Mouse (Mus musculus): ENCODE results near the gene Pdzd8.
A peak's percentile ranks its signal among the peaks of the same experiment; 100 is the strongest.

The Pdzd8 gene

GRCm38 (mm10) chr19:59352760-59353159, 7.2 kb upstream of the Pdzd8 start:
- DNase-seq (ENCODE audit: low spot score) = no peak

DNA sequence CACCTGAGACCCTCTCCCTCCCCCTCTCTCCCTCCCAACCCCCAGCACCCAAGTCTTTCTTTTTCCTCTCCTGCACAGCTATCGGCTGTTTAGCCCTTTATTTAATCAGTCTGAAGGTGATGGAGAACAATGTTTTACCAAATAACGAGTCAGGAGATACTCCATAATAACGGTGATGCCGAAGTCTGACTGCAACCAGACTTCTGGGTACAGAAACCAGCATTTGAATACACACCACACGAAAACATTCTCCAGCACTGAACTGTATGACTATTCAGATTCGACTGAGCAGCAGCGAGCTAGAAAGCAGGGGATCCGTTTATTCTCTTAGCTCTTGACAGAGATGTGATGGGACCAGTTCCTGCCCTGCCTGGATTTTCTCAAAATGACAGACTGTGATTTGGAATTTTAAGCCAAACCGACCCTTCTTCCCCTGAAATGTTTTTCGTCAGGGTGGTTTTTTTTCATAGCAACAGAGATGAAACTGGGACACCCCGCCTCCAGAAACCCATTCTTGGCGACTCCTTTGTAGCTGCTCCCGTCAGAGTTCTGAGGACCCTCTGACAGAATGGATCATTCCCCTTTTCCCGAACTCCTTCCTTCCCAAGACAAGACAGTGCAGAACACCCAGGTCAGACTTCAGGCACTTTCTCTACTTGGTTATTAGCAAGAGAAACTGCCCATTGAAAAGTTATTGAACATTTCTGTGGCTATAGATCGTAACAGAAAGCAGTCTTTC, 5.7 kb upstream of the Pdzd8 start:
- DNase-seq (ENCODE audit: low spot score) = no peak

DNA sequence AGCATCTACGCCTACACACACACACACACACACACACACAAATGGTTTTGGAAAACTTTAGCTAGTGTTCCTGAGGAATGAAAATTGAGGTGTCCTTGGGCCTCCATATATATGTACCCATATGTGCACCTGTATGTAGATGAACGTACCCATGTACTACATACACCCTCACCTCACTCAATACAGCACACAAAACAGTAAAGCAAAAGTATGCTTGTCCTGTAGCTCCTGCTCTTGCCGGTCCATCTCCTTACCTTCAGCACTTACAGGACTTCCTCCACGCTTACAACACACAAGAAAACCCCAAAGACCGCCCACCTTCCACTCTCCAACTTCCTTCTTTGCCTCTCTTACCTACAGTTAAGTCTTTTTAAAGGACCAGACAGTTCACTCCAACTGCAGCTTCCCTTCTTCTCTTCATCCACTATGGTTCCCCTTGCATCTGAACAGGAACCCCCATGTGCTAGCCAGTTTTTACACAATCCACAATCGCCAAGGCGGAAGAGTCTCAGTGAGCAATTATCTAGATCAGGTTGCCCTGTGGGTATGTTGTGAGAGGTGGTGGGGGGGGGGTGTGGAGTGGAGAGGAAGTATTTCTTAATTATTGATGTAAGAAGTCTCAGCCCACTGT, 4.8 kb upstream of the Pdzd8 start:
- no peak for DNase-seq (ENCODE audit: low spot score)

GRCm38 (mm10) chr19:59349329-59349960, 3.9 kb upstream of the Pdzd8 start:
- no peak for DNase-seq (ENCODE audit: low spot score)

GRCm38 (mm10) chr19:59346325-59346724, 745 bp upstream of the Pdzd8 start:
- DNase-seq (ENCODE audit: low spot score) = no peak

DNA sequence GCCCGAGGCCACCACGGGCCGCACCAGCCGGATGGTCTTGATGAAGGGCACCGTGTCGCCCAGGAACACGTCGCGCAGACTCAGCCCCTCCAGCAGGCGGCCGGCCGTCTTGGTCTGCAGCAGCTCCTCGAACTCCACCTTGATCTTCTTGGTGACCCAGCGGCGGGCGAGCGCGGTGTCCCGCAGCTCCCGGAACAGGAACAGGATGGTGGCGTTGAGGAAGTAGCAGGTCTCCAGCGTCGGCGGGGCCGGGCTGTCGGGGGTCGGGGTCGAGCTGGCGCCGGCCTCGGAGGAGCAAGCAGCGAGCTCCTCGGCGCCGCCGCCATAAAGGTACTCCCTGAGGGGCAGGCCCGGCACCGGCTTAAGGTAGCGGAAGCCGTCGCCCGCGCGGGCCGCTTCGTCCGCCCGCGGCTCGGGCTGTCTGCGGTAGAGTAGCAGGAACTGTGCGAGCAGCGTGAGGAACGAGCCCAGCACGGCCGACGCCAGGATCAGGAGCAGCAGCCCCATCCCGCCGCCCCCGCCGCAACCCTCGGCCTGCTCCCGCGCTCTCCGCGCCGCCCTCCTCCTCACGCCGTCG, 411 bp downstream of the Pdzd8 start:
- peak; percentile 66 for DNase-seq (ENCODE audit: low spot score)

DNA sequence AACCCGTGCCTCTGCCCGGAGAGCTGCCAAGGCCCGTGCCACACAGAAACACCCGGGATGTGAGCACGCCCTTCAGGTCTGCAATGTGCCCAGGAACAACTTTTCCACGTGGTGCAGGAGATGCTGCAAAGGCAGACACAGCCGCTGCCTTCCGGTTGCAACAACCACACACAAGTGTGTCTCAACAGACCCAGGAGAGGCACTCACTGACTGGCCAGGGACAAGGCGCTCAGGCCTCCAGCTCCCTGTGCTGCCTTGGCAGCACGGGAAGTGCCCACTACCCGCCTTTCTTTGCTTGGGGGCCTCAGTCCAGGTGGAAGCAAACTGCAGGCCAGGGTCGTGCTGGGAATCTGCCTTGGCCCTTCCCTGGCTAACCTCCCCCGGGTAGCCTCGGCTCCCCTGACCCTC, 1.3 kb downstream of the Pdzd8 start:
- DNase-seq (ENCODE audit: low spot score) = no peak

DNA sequence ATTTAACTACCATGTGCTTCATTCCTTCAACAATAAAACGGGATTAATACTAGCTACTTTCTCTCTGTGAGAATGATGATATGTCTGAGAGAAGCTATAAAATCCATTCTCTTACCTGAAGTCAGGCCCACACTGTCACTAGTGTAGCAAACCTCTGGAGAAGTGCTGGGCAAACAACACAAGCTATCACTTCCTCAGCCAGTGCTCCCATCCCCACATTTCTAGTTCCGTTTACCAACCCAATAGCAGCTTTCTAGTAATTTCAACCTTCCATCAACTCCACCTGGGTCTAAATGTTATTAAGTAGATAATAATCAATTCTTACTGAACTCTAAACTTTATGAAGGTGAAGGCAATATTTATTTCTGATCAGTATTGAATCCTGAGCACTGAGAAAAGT, 2.6 kb downstream of the Pdzd8 start:
- no peak for DNase-seq (ENCODE audit: low spot score)

GRCm38 (mm10) chr19:59339908-59340307, 5.7 kb downstream of the Pdzd8 start:
- no peak for DNase-seq (ENCODE audit: low spot score)

DNA sequence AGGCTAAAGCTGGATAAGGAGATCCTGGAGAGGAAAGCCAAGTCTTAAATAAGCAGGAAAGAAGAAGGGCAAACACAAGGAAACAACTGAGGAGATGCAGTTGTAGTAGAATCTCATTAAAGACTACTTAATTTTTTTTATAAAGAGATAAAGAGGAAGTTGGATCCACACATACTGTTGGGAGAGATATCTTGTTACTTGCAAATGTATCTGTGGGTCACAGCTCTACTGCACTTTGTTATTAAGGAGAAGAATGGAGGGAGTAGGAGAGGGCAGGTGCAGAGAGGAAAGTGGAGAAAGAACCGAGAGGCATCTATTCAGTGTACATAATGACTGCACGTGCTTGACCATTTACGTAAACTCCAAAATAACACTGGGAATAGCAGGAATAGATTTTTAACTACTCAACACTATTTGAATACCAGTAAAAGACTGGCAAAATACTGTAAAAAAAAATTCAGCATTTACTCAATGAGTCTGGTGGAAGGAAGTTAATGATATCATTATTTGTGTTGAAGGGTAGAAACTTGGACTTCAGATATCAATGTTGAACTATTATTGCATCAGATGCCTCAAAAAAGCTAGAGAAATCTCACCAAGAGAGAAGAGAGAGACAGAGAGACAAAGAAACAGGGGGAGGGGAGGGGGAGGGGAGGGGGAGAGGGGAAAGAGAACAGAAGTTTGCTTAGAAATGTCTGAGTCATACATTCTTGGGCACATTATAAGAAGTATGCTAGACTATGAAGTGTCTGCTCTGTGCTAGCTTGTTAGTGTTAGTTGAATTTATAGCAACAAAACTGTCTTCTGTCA, 7.5 kb downstream of the Pdzd8 start:
- DNase-seq (ENCODE audit: low spot score) = no peak

DNA sequence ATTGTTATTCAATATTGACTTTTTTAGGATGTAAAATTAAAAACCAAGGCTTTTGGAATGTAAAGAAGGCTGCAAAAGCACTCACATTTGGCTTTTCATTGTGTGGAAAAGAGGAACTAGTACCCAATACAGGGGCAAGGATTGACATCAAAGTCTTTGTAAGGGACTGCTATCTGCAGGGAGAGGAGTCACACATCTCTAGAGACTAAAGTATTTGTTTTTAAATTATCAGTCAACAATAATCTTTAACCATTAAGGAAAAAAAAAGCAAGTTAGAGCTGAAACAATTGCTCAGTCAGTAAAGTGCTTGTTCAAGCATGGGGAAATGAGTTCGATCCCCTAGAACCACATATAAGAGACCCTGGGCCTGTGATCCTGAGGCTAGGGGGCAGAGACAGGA, 8.9 kb downstream of the Pdzd8 start:
- DNase-seq (ENCODE audit: low spot score) = no peak

DNA sequence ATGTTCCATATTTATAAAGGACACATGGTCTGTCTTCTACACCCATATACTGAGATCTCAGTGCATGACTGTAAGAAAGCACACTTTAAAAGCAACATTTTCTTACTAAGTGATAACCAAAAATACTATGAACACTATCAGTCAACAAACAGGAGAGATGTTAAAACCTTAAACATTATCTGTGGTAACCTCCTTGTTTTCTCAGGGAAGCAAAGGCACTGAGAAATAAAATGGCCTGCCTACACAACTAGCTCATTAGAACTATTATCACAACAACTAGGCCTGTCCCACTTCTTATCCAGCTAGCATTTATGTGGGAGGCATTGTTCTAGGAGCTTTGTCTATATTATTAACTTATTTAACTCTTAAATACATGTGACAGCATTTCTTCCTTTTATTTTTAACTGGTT, 14.8 kb downstream of the Pdzd8 start:
- no peak for DNase-seq (ENCODE audit: low spot score)

DNA sequence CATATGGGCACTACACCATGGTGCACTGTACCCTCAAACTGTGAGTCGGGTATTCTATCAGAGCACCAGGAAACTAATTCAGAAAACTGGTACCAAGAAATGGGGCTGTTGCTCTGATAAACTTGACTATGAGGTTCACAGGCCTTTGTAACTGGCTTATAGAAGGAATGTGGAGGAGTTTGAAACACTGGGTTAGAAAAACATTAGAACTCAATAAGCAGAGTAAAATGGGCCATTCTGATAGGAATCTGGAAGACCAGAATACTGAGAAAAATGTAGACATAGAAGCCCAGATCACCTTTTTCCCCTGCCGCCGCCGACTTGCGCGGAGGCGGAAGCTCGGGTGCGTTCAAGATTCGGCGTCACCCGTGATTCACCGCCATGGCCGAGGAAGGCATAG, 23.6 kb downstream of the Pdzd8 start, which contains the start of gene Rps12-ps3:
Rps12-ps3 (plus strand) TSS at position 301 of the 400 bp plus-strand sequence.
- no peak for DNase-seq (ENCODE audit: low spot score)

- DNase-seq (ENCODE audit: low spot score) = no peak
Observed at GRCm38 (mm10) chr19:59316571-59316970, 29.0 kb downstream of the Pdzd8 start.

DNA sequence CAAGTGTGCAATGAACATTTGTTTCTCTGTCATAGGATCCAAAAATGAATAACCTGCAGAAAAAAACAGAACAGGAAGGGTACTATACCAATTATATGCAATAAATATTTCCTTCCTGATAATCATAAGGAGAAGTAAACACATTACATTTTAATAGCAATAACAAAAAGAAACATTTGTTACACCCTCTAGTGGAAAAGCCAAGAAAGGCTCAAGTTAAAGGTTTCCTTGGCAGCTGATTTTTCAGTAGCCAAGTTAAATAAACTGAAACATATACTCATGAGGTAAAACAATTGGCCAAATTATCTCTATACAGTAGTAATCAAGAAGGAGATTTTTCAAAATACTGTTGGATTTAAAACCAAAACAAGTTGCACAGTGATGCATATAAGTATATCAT, 30.3 kb downstream of the Pdzd8 start:
- no peak for DNase-seq (ENCODE audit: low spot score)

DNA sequence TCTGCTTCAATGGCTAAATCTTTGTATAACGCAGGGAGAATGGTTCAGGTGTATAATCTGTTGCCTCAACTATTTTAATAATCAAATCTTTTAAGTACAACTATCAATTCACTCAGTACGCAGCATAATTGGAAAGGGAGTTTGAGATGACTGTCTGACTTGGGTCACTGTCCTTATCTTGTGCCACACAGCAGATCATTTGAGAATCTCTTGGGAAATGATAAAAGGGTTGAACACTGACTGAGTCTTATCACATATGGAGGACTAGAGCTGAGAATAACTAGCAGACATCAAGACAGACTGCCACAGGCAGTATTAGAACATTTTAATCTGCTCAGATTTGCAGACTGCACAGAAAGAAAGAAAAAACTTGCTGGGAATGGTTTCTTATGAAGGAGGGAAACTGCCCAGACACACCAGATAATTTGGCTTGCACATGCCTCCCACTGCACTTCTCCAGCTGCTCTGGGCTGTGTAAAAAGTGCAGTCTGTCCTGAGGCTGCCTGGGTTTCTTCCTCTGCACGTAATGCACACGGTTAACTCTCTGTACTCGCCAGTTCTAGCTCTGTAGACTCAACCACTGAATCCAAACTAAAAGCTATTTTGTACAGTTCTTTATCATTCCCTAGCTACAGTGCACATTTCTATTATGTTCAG, 53.3 kb downstream of the Pdzd8 start:
- DNase-seq (ENCODE audit: low spot score) = no peak

DNA sequence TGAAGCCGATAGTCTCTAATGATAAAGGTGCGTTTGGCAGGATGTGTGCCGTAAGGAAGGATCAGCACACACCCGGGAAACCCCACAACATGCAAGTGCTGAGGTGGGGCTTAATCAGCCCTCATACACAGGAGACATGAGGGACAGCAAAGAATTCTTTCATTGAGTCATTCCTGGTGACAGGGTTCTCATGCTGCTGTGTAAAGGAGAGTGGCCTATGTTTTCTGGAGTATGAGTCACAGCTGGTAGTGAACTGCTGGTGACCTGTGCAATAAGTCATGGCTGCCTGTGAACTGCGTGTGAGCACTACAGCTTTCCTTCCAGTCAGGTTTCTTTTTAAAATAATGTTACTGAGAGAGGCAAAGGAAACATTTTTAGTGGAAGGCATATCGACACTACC, 55.8 kb downstream of the Pdzd8 start:
- no peak for DNase-seq (ENCODE audit: low spot score)

DNA sequence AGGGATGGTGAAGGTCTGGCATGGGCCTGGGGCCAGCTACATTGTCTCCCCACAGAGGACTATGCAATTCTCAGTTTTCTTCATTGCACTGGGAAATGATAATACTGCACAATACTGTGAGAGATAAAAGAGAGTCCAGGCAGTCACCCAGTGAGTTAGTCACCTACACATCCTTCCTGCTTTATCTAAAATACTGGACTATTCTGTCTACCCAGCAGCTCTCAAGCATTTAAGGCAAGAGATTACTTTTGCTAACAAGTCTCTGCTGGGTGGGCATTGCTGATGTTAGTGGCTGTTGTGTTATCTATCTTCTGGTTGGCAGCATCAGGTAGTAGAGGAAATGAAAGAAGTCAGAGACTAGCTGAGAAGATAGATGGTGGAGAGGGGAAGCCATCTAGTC, 56.5 kb downstream of the Pdzd8 start:
- no peak for DNase-seq (ENCODE audit: low spot score)

GRCm38 (mm10) chr19:59282001-59282400, 63.6 kb downstream of the Pdzd8 start:
- no peak for DNase-seq (ENCODE audit: low spot score)

GRCm38 (mm10) chr19:59280841-59281240, 64.7 kb downstream of the Pdzd8 start:
- DNase-seq (ENCODE audit: low spot score) = no peak

- DNase-seq (ENCODE audit: low spot score) = no peak
Observed at GRCm38 (mm10) chr19:59276354-59276753, 69.2 kb downstream of the Pdzd8 start.

- no peak for DNase-seq (ENCODE audit: low spot score)
Observed at GRCm38 (mm10) chr19:59273190-59273589, 72.4 kb downstream of the Pdzd8 start.
